Mouse (Mus musculus) lung, postnatal 0 days (tissue): ENCODE results near the gene Ift46.

Experiments used
- CTCF ChIP-seq: IDR thresholded peaks from 2 replicates; pipeline ENCODE4 v1.5.1; 2016; ENCODE audit warnings: antibody characterized with exemption, mild to moderate bottlenecking
- EP300 ChIP-seq: IDR thresholded peaks from 2 replicates; pipeline ENCODE4 v1.6.1; 2016; ENCODE audit warnings: antibody characterized with exemption, mild to moderate bottlenecking, control low read depth

- TF ChIP-seq CTCF, result no peak
- no peak for TF ChIP-seq EP300
Measured at GRCm38 (mm10) chr9:44798298-44798697, 30.6 kb downstream of the Ift46 start.
